Mouse (Mus musculus): ENCODE results near the gene Kcnmb4.

Gene Kcnmb4

DNA sequence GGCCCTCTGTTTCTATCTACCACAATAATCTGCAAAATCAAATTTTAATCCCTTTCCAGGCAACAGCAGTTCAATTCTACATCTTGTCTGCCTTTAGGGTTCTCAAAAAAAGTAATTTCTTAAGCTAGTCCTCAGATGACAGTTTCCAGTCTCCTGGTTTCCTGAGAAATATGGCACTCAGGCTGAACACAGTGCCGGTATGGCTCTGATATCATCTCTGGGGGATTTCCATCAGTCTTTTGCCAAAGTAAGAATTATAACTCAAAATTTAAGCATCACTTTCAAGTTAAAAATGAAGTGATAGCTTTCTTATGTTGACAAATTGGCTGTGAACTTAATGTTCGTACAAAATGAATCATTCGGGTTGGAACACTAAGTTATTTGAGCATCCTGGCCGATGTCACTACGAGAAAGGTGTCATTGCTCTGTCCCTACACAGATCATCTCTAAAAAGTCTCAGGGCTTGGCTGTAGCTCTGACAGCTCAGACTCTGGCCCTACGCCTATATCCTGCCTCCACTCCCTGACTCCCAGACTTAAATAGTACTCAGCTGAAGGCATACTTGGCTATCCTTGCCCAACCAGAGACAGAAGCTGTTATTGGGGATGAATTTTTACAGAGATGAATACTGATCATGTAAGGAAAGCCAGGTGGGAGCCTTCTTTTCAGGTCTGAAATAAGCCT is 70.8 kb downstream of the Kcnmb4 start:
- no peak for DNase-seq (ENCODE audit: low spot score in 2 of 2)

DNA sequence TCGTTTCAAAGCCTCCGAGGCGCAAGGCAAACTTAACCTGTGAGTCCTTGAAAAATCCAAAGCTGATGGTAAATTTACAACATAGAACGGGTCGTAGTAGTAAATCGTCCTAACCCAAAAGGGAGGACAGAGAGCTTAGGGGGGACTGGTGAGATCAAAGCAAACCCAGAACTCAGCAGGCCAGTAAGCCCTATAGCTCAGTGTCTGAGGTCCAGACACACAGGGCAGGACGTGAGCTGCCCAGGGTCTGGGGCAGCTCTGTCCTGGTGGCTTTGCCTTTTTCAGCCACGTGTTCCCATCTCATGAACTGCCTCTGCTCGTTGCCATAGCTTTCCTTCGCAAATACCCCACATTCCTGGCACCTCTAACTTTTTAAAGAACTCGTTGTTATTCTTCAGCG is 75.7 kb downstream of the Kcnmb4 start:
- DNase-seq (ENCODE audit: low spot score in 2 of 2) = no peak

DNA sequence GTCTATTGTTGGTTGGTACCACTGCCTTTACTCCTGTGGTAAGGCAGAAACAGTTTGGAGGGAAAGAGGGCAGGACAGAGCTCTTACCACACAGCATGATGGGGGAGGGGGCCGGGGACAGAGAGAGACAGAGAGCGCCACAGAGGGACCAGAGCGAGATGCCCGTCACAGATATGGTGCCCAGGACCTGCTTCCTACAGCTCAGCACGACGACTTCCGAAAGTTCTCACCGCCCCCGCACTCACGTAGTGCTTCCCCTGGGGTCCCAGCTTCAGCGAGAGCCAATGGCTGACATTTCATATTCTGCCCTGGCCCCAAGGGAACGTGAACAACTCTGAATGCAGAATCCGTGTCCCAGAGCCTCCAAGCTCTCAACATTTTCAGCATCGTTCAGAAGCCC is 76.1 kb downstream of the Kcnmb4 start:
- DNase-seq (ENCODE audit: low spot score in 2 of 2) = no peak

- DNase-seq (ENCODE audit: low spot score in 2 of 2) = no peak
Observed at GRCm38 (mm10) chr10:116396966-116397365, 76.7 kb downstream of the Kcnmb4 start.

GRCm38 (mm10) chr10:116396279-116396678 is 77.4 kb downstream of the Kcnmb4 start:
- DNase-seq (ENCODE audit: low spot score in 2 of 2) = no peak

GRCm38 (mm10) chr10:116394585-116394984 is 79.1 kb downstream of the Kcnmb4 start:
- no peak for DNase-seq (ENCODE audit: low spot score in 2 of 2)

DNA sequence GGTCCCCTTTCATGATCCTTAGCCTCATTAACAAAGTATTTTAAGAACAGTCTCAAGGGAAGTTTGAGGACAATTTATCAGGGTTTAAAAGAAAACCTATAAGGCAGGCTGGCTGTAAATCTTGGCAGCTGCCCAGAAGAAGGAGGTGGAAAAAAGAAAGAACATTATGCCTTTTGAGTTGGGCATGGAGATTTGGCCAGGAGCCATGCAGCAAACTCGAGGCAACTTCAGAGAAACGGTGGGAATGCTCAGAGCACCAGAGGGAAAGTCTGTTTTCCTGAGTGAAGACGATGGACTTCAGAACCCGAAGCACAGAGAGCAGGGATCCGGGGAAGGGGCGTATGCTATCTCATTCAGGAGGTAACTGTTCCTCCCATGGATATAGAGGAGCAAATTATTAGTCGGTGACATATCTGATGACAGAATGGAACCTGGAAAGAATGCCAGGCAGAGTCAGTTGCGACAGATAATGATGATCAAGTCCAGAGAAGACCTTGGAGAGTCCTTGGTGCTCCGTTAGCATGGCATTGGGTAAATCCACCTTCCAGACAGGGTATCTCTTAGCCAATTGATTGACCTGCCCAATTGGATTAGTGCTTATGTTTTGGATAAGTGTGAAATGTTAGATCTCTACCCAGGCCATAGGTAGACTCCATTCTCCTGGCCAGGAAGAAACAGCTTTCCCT is 79.7 kb downstream of the Kcnmb4 start:
- no peak for DNase-seq (ENCODE audit: low spot score in 2 of 2)

DNA sequence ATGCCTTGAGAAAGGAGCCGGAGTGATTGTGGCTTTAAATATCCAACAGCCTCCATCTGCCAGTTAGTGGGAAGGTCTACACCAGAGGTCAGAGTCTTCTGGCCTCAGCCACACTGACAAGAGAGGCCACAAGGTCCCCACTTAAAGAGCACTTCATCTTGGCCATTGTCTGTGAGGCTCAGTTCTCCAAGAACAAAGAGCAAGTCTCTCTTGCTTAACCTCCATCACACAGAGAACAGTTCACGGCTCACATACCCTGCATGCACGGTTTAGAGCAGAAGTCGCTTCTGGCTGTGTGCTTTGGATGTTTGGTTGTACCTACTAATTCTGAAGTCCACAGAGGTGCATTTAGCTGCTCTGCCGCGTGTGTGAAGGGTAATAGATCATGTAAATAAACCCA is 84.8 kb downstream of the Kcnmb4 start:
- no peak for DNase-seq (ENCODE audit: low spot score in 2 of 2)

DNA sequence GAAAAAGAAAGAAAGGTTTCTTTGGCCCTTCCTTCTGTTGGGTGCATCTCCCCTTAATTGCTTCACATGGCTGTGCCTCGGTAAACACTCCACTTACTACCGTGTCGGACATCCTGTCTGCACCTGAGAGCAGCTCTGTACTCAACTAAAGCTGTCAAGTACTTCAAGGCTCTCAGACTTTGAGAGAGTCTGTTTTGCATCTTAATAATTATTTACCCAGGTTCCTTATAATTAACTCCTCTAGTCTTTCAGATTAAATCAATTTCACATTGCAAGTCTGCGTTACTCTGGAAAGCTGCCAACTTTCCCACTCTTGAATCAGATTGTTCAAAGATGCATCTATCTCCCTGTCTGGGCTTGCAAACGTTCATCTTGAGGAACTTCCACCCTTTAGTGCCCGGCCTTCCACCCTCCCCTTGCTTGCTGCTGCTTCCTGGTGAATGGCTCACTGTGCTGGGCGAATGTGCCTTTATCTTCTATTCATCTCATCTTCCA is 87.2 kb downstream of the Kcnmb4 start:
- DNase-seq (ENCODE audit: low spot score in 2 of 2) = no peak

DNA sequence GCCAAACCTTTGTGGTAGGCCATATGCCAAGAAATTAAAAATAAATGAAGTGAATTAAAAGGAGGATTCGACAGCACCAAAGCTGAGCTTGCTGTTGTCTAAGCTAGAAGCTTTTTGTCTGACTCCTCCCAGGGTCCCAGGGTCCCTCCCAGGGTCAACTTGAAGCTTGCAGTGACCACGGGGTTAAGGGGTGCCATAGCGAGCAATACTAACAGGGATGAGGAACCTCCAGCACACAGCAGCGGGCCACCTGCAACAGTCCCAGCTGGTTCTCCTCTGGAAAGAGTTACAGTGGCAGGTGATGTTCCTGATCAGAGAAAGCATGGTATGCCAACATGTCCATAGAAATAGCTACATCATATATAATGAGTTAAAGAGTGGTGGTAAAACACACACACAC is 89.3 kb downstream of the Kcnmb4 start:
- no peak for DNase-seq (ENCODE audit: low spot score in 2 of 2)

DNA sequence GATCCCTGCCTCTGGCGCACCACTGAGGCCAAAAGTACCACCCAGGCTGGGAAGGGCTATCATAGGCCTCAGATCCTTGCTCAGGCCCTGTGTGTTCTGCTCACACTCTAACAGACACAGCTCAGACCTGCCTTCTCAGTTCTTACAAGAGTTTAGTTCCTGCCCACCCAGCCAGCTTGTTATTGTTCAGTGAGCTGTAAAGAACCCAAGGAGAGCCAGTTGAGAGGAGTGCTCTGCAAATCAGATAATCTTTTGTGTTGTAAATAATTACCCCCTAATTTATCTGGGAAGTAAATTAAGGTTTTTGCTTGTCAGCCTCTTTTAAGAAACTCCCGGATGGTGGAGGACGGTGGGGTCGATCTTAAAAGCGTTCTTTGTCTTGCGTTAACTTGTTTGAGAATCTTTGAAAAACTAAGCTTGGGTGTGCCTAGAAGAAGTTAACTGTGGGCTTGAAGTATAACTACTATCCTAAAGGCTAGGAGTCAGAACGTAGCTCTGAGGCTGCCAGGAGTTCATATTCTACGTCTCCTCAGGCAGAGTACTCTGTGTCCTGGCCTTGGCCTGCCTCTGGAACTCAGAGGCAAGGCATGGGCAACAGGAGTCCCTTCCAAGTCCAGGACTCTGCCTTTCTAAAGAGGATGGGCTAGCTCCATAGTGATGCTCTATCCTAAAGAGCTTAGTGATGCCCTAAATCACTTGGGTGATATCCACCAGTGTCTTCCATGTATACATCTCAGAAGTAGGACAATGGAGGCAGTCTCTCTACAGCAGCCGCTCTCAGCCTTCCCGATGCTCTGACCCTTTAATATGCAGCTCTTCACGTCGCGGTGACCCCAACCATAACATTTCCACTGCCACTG is 90.6 kb downstream of the Kcnmb4 start:
- no peak for DNase-seq (ENCODE audit: low spot score in 2 of 2)

DNA sequence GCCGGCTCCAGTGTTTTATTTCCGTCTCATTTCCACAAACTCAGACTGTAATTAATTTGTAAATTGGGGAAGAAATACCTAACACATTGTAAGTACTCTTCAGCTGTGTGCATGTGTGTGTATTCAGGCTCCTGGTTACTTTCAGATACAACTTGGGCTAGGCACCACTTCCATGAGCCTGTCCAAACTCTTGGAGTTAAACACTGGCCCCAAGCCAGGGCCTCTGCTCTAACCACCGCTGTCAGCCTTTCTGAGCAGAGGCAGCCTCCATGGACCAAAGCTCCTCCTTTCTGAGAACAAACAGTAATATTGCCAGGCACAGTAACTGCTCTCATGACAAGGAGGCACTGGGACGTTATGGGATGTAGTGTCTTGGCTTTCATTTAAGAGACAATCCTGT is 96.8 kb downstream of the Kcnmb4 start:
- no peak for DNase-seq (ENCODE audit: low spot score in 2 of 2)

GRCm38 (mm10) chr10:116374111-116374510 is 99.6 kb downstream of the Kcnmb4 start:
- no peak for DNase-seq (ENCODE audit: low spot score in 2 of 2)

GRCm38 (mm10) chr10:116370991-116371725 is 102.5 kb downstream of the Kcnmb4 start:
- DNase-seq (ENCODE audit: low spot score in 2 of 2) = no peak
